Mouse (Mus musculus): ENCODE results near the gene Plekhg5. TPM values are rescaled to one million over a fixed set of nuclear protein-coding genes. Genes with fewer than 3 reads are reported as not detected.

Gene Plekhg5
- total RNA-seq, 2 experiments from 2014 or later, result 80.0 to 91.9 TPM

DNA sequence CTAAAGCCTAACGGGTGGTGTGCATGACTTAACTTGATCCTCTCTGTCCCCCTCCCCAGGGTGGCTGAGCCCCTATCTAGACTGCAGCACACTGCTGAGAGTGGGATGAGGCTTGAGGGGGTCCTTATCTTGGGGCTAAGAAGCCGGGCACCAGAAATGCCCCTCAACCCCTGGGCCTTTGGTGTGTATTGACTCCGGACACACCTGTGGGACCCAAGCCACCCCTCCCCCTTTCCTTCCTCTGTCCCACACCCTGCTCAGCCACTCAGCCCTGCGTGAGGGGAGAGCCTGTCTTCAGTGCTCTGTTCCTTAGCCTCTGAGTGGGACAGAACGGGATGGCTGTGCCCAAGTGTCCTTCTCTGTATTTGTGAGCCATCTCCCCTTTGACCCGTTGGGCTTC lies 24.6 kb downstream of the Plekhg5 start:
- DNase-seq (ENCODE audit: low spot score in 2 of 2), result no peak

- DNase-seq (ENCODE audit: low spot score in 2 of 2), result no peak
These were observed 25.9 kb downstream of the Plekhg5 start for GRCm38 (mm10) chr4:152097911-152098799.

DNA sequence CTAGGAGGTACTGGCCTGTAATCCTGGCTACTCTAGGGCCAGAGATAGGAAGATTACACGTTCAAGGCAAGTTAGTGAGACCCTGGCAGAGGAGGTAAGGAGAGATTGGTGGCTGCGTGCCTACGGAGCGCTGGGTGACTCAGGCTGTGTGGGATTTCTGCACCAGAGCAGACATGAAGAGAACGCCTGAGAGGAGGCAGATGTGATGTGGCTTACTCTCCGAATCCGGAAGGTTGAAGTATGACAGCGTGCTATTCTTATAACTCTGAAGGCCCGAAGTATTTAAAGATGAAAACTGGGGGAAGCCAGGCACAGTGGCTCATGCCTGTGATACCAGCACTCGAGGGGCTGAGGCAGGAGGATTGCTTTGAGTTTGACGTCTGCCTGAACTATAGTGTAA lies 28.2 kb downstream of the Plekhg5 start:
- peak; percentile 70 to 82 for DNase-seq (ENCODE audit: low spot score in 2 of 2)

DNA sequence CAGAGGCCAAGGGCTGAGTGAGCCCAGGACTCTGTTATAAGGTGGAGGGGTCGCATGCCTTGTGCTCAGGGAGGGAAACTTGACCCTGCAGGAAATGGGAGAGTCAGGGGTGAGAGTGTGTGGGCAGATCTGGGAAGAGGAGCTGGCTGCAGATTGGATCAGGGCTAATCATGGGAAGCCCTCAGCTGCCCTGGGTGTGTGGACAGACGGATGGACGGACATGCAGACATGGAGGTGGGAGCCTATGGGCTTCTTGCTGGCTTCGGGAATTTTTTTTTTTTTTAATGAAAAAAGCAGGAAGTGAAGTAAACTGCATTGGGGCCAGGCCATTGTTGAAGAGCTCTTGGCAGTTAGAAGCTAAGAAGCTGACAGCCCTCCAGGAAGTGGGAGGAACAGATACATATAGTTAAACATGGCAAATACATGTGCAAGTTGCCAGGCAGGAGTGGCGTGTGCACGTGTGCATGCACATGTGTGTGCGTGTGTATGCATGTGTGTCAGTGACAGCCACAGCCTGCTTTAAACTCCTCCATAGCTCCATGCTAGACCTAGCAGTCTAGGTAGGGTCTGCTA lies 28.9 kb downstream of the Plekhg5 start:
- DNase-seq (ENCODE audit: low spot score in 2 of 2), result no peak

DNA sequence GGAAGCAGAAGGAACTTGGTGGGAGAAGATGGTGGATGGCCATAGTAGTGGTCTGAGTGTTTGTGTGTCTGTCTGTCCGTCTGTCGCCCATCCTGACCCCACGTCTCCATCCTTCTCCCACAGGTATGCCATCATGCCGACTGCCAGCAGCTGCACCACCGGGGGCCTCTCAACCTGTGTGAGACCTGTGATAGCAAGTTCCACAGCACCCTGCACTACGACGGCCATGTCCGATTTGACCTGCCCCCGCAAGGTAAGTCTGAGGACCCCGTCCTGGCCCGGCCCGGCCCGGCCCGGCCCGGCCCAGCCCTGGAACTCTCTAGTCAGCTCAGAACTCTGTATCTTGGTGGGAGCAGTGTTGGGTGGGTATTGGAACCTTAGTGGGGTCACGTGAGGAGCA lies 29.6 kb downstream of the Plekhg5 start:
- DNase-seq (ENCODE audit: low spot score in 2 of 2), result no peak

GRCm38 (mm10) chr4:152103025-152103424 lies 30.7 kb downstream of the Plekhg5 start:
- DNase-seq (ENCODE audit: low spot score in 2 of 2), result peak; percentile 80 to 84

DNA sequence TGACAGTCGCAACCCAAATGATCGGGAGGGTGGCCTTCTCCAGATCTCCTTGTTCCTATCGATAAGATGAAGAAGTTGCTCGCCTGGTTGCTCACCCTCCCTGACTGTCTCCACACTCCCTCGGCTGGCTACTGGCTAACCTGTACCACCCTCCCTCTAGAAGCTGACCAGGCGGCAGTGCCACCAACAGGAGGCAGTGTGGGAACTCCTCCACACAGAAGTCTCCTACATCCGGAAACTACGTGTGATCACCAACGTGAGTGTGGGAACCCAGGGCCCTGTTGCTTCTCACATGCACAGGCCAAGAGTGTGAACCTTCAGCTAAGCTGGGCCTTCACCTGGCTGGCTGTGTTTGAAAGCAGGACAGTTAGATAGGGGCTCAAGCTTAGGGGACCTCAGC lies 34.4 kb downstream of the Plekhg5 start:
- no peak for DNase-seq (ENCODE audit: low spot score in 2 of 2)

DNA sequence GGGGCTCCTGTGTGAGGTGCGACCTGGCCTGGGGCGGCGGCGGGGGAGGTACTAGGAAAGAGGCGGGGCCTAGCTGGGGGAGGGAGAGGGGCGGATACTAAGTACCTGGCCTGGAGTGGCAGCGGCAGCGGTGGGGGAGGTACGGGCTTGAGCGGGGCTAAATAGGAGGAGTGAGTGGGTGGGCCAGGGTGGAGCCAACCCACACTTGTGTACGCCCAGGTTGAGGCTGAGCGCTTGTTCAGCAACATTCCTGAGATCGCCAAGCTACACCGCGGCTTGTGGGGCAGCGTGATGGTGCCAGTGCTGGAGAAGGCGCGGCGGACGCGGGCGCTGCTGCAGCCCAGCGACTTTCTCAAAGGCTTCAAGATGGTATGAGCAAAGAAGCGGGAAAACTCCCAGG lies 35.2 kb downstream of the Plekhg5 start:
- DNase-seq (ENCODE audit: low spot score in 2 of 2), result no peak

DNA sequence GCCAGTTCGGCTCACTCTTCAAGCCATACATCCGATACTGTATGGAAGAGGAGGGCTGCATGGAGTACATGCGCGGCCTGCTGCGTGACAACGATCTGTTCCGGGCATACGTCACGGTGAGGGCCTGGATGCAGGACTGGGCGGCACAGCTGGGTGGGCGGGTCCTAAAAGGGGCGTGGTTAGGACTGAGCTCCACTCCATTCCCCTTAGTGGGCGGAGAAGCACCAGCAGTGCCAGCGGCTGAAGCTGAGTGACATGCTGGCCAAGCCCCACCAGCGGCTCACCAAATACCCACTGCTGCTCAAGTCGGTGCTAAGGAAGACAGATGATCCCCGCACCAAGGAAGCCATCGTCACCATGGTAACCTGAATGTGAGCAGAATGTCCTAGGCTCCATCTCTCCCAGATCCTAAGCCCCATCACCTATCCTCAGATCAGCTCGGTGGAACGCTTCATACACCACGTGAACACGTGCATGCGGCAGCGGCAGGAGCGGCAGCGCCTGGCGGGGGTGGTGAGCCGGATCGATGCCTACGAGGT lies 35.7 kb downstream of the Plekhg5 start:
- peak; percentile 52 to 63 for DNase-seq (ENCODE audit: low spot score in 2 of 2)

- DNase-seq (ENCODE audit: low spot score in 2 of 2), result no peak
These were observed 36.4 kb downstream of the Plekhg5 start for GRCm38 (mm10) chr4:152108673-152109072.

GRCm38 (mm10) chr4:152109509-152109908 lies 37.2 kb downstream of the Plekhg5 start:
- DNase-seq (ENCODE audit: low spot score in 2 of 2), result no peak

DNA sequence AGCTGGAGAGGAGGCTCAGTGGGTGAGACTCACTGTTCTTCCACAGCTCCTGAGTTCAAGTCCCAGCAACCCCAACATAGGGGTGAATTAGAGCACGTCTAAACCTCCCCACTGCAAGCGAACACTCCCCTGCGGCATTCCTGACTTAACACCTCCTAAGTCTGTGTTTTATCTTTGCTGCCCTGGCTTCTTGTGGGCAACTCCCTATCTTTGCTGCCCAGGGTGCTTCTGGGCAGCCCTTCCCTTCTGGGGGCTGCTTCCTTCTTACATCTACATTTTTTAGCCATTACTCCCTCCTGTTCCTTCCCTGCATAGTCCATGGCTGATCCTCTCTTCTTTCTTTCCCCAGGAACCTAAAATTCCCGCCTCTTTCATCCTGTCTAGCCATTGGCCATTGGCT lies 38.4 kb downstream of the Plekhg5 start:
- DNase-seq (ENCODE audit: low spot score in 2 of 2), result no peak

DNA sequence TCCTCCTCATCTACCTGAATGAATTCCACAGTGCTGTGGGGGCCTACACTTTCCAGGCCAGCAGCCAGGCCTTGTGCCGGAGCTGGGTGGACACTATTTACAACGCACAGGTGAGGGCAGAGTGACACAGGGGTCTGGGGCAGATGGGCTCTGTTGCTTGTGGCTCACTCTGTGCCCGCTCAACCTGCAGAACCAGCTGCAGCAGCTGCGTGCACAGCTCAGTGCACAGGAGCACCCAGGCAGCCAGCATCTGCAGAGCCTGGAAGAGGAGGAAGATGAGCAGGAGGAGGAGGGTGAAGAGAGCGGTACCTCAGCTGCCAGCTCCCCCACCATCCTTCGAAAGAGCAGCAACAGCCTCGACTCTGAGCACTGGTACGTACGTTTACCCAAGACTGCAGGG lies 40.0 kb downstream of the Plekhg5 start:
- no peak for DNase-seq (ENCODE audit: low spot score in 2 of 2)

GRCm38 (mm10) chr4:152114080-152114479 lies 41.8 kb downstream of the Plekhg5 start:
- DNase-seq (ENCODE audit: low spot score in 2 of 2), result no peak

GRCm38 (mm10) chr4:152115921-152116612 lies 43.8 kb downstream of the Plekhg5 start, which contains the start of gene Tnfrsf25:
Gene Tnfrsf25, plus strand, starts transcription at chr4:152115934.
- no peak for DNase-seq (ENCODE audit: low spot score in 2 of 2)

GRCm38 (mm10) chr4:152117538-152117937 lies 45.2 kb downstream of the Plekhg5 start:
- no peak for DNase-seq (ENCODE audit: low spot score in 2 of 2)

- peak; percentile 66 to 67 for DNase-seq (ENCODE audit: low spot score in 2 of 2)
These were observed 47.3 kb downstream of the Plekhg5 start for GRCm38 (mm10) chr4:152119396-152120292.

- peak in 1 of 2 experiments; percentile 44 for DNase-seq (ENCODE audit: low spot score in 2 of 2)
These were observed 48.2 kb downstream of the Plekhg5 start for GRCm38 (mm10) chr4:152120311-152121182.

DNA sequence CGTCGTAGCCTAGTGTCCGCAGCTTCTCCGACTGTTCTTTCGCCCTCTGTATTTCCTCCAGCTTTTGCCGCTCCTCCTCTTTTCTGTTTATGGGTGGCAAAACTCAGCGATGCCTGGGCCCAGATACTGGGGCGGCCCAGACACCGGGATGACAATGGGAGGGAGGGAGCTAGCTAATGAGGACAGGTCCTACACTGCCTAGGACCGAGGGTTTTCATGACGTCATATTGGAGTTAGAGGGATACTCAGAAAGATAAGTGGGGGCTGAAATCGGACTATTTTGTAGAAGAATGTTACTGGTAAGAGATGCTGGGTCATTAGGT lies 48.8 kb downstream of the Plekhg5 start:
- no peak for DNase-seq (ENCODE audit: low spot score in 2 of 2)
